Comparison of ENCODE assay signal across 25 mouse cellular contexts in the genomic region with DNA sequence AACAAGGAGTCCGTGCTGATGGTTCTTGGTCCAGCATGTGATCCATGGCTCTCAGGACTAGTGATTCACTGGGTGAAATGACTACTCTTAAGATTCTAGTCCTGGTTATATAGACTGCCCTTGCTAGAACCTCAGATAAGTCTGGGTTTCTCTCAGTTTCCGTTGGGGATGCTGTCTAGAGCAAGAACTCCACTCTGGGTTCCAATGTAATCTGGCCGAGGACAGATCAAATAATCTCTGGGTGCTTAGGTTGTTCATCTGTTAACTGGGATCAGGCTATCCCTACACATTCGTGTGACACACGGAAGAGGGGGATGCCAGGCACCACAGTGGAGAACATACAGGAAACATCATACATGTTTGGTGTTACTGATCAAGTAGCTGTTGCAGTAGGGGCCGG. TPM values are rescaled to one million over a fixed set of nuclear protein-coding genes. Genes with fewer than 3 reads are reported as not detected.
DNase-seq lines count a peak whose midpoint lies in the region; ATAC-seq lines count a peak whose summit lies in the region.
"Had no signal": no experiment of that assay in that cellular context is flagged by ENCODE, and none has a peak within 500 bp of the region (broad histone marks: within the 10 kb centered on the region; RNA-seq: fewer than 3 reads in every experiment).

No protein-coding gene starts in this region.

- H3K27me3 ChIP-seq in heart, embryonic 10.5 days (ENCODE audit: insufficient read depth, poor library complexity, severe bottlenecking) = peaks cover 95% of the 10 kb centered on the region
- peaks cover 100% of the 10 kb centered on the region for H3K27me3 ChIP-seq in midbrain, embryonic 10.5 days (ENCODE audit: low read depth, poor library complexity, severe bottlenecking)
- H3K27me3 ChIP-seq in midbrain, embryonic 13.5 days = peaks cover 99% of the 10 kb centered on the region
- H3K27me3 ChIP-seq in neural tube, embryonic 15.5 days (replicated peaks) = peaks cover 90% of the 10 kb centered on the region
- peaks cover 98% of the 10 kb centered on the region for H3K27me3 ChIP-seq in embryonic facial prominence, embryonic 10.5 days (replicated peaks; ENCODE audit: low read depth, poor library complexity, severe bottlenecking)
- H3K27me3 ChIP-seq: CH12.LX, Patski had no signal

- DNase-seq in heart, embryonic 10.5 days (ENCODE audit: low spot score) = peak; percentile 68
- no peak for DNase-seq in heart, adult 18-20 months
- peak; percentile 37 for DNase-seq in midbrain, embryonic 10.5 days (ENCODE audit: low spot score)
- peak; percentile 44 for DNase-seq in neural tube, embryonic 10.5 days (ENCODE audit: extremely low spot score, low spot score)
- peak; percentile 23 for DNase-seq in embryonic facial prominence, embryonic 10.5 days (ENCODE audit: low spot score)
- no peak for DNase-seq in left cerebral cortex, postnatal 25 days (ENCODE audit: low spot score in 2 of 2)
- DNase-seq: adrenal gland, adult 8-10 months; adrenal gland, postnatal 14 days; adrenal gland, postnatal 36 days; B cell, adult 2 months; cerebellum, adult 11-12 months; cerebellum, adult 2 months; cerebellum, adult 9-10 months; cerebellum, postnatal 10 days; cerebellum, postnatal 25 days had no signal

- H3K27ac ChIP-seq in heart, embryonic 10.5 days = no peak overlapping the region
- H3K27ac ChIP-seq in midbrain, embryonic 10.5 days (replicated peaks) = no peak overlapping the region
- no peak overlapping the region for H3K27ac ChIP-seq in midbrain, embryonic 13.5 days
- H3K27ac ChIP-seq in neural tube, embryonic 15.5 days (replicated peaks) = no peak overlapping the region
- no peak overlapping the region for H3K27ac ChIP-seq in embryonic facial prominence, embryonic 10.5 days (replicated peaks)
- H3K27ac ChIP-seq: forebrain, embryonic 13.5 days; forebrain, embryonic 15.5 days had no signal

- no peak overlapping the region for H3K4me2 ChIP-seq in midbrain, embryonic 13.5 days (replicated peaks)
- H3K4me2 ChIP-seq in neural tube, embryonic 15.5 days = no peak overlapping the region
- H3K4me2 ChIP-seq: forebrain, embryonic 13.5 days; forebrain, embryonic 15.5 days had no signal

- no peak for ATAC-seq in midbrain, embryonic 13.5 days
- no peak for ATAC-seq in neural tube, embryonic 15.5 days (ENCODE audit: low FRiP score)
- ATAC-seq: activated CD4-positive, CD25-positive, alpha-beta regulatory T cell, adult 4 months; CD4-positive, CD25-positive, alpha-beta regulatory T cell, adult 4 months; forebrain, embryonic 13.5 days; forebrain, embryonic 15.5 days; Patski had no signal

- intact Hi-C loops in left cerebral cortex, postnatal 25 days (cut with DNase I) = loop anchor here (5.0 kb wide), 2 partner anchors 86 to 134 kb away; no protein-coding TSS in a partner anchor

- no peak overlapping the region for H3K4me3 ChIP-seq in heart, embryonic 10.5 days
- H3K4me3 ChIP-seq in midbrain, embryonic 10.5 days = no peak overlapping the region
- H3K4me3 ChIP-seq in midbrain, embryonic 13.5 days (replicated peaks) = no peak overlapping the region
- H3K4me3 ChIP-seq in neural tube, embryonic 15.5 days (replicated peaks) = no peak overlapping the region
- 0 out of 2 replicates have a peak overlapping the region, but pooled peaks have one; percentile 62 for H3K4me3 ChIP-seq in embryonic facial prominence, embryonic 10.5 days
- H3K4me3 ChIP-seq: forebrain, embryonic 13.5 days; forebrain, embryonic 15.5 days had no signal

- no peaks in the 10 kb centered on the region for H3K36me3 ChIP-seq in heart, embryonic 10.5 days
- H3K36me3 ChIP-seq in midbrain, embryonic 10.5 days = no peaks in the 10 kb centered on the region
- no peaks in the 10 kb centered on the region for H3K36me3 ChIP-seq in midbrain, embryonic 13.5 days
- no peaks in the 10 kb centered on the region for H3K36me3 ChIP-seq in neural tube, embryonic 15.5 days
- H3K36me3 ChIP-seq in embryonic facial prominence, embryonic 10.5 days (replicated peaks) = no peaks in the 10 kb centered on the region
- H3K36me3 ChIP-seq: forebrain, embryonic 15.5 days; G1E had no signal

- no peaks in the 10 kb centered on the region for H3K9me3 ChIP-seq in heart, embryonic 10.5 days
- H3K9me3 ChIP-seq in midbrain, embryonic 10.5 days (replicated peaks) = no peaks in the 10 kb centered on the region
- no peaks in the 10 kb centered on the region for H3K9me3 ChIP-seq in midbrain, embryonic 13.5 days
- no peaks in the 10 kb centered on the region for H3K9me3 ChIP-seq in neural tube, embryonic 15.5 days (replicated peaks)
- no peaks in the 10 kb centered on the region for H3K9me3 ChIP-seq in embryonic facial prominence, embryonic 10.5 days
- H3K9me3 ChIP-seq: forebrain, embryonic 13.5 days; forebrain, embryonic 15.5 days; G1E had no signal

- 7% methylated on average over 6 of the region's 6 CpGs for WGBS in heart, embryonic 10.5 days
- WGBS in midbrain, embryonic 10.5 days = 6% methylated on average over 6 of the region's 6 CpGs
- 11% methylated on average over 6 of the region's 6 CpGs for WGBS in midbrain, embryonic 13.5 days
- 13% methylated on average over 6 of the region's 6 CpGs for WGBS in neural tube, embryonic 15.5 days
- 6% methylated on average over 6 of the region's 6 CpGs for WGBS in embryonic facial prominence, embryonic 10.5 days

- H3K4me1 ChIP-seq in heart, embryonic 10.5 days = peaks cover 25% of the 10 kb centered on the region
- H3K4me1 ChIP-seq in midbrain, embryonic 10.5 days = peaks cover 66% of the 10 kb centered on the region
- H3K4me1 ChIP-seq in midbrain, embryonic 13.5 days (replicated peaks) = peaks cover 40% of the 10 kb centered on the region
- H3K4me1 ChIP-seq in neural tube, embryonic 15.5 days = peaks cover 21% of the 10 kb centered on the region
- peaks cover 79% of the 10 kb centered on the region for H3K4me1 ChIP-seq in embryonic facial prominence, embryonic 10.5 days

- no peak overlapping the region for H3K9ac ChIP-seq in midbrain, embryonic 13.5 days (replicated peaks)
- no peak overlapping the region for H3K9ac ChIP-seq in neural tube, embryonic 15.5 days (replicated peaks)
- H3K9ac ChIP-seq: forebrain, embryonic 13.5 days; forebrain, embryonic 15.5 days had no signal

RNA-seq across cellular contexts. Expression of a gene that starts 9.5 kb away (rescaled TPM):
- polyA plus RNA-seq in heart, embryonic 10.5 days (2016; fragmentation: Nextera tagmentation; extraction: Ambion mirVana) = 0.48 and 0.82 TPM in 2 replicates
- total RNA-seq in heart, adult 18-20 months (2021) = not detected
- polyA plus RNA-seq in midbrain, embryonic 10.5 days (2016; fragmentation: Nextera tagmentation; extraction: Ambion mirVana) = 1.1 and 1.2 TPM in 2 replicates
- 0.51 and 2.4 TPM in 2 replicates for polyA plus RNA-seq in midbrain, embryonic 13.5 days (2015; fragmentation: Nextera tagmentation; extraction: Ambion mirVana)
- polyA plus RNA-seq in neural tube, embryonic 15.5 days (2015; fragmentation: Nextera tagmentation; extraction: Ambion mirVana) = 0.74 and 1.0 TPM in 2 replicates
- polyA plus RNA-seq in embryonic facial prominence, embryonic 10.5 days (2016; fragmentation: Nextera tagmentation; extraction: Ambion mirVana) = 0.79 and 0.88 TPM in 2 replicates
- not detected for total RNA-seq in left cerebral cortex, postnatal 25 days (2021)
- total RNA-seq: adrenal gland, adult 18-20 months; adrenal gland, postnatal 14 days had no signal

Comparison
In these comparisons a context has a peak if more than half of its experiments do, and no peak if none do; other contexts are left out.
1. DNase-seq: peak in heart, embryonic 10.5 days (single experiment), midbrain, embryonic 10.5 days (single experiment), neural tube, embryonic 10.5 days (single experiment) and embryonic facial prominence, embryonic 10.5 days (single experiment); none in heart, adult 18-20 months (0 of 2) and left cerebral cortex, postnatal 25 days (0 of 2).